Mouse (Mus musculus) erythroblast, adult 5-6 weeks (primary cell): ENCODE data around the gene Tbc1d22a. TPM values are rescaled to one million over a fixed set of nuclear protein-coding genes. Genes with fewer than 3 reads are reported as not detected.
"Not testable (repeated sequence)": the region's sequence is repeated elsewhere in the genome, so short reads cannot be mapped to it uniquely, and the experiment has no call there.

Source experiments
- ATAC-seq: replicated peaks from 2 replicates; pipeline ENCODE4 v1.8.0; 2016; ENCODE audit warnings: moderate number of reproducible peaks, mild to moderate bottlenecking, moderate TSS enrichment, inconsistent platforms; ENCODE audit not compliant: poor library complexity, low FRiP score, severe bottlenecking
- total RNA-seq, 2 experiments: library from RNA; stranded (forward) in 1 of 2; stranded (reverse) in 1 of 2; fragments of 150-400 nt in 1 of 2; fragments of 200-764, 138-1000 nt in 1 of 2; gene quantifications; 2 replicates each; pipeline versions ENCODE4 v1.2.3 to v1.2.4; 2015 to 2017; ENCODE audit warnings: low replicate concordance in 2 of 2

Gene Tbc1d22a
- total RNA-seq (2015; ENCODE audit: low replicate concordance) (2.5 and 3.5 TPM in 2 replicates), total RNA-seq (2017; ENCODE audit: low replicate concordance) (7.4 and 7.8 TPM in 2 replicates)

DNA sequence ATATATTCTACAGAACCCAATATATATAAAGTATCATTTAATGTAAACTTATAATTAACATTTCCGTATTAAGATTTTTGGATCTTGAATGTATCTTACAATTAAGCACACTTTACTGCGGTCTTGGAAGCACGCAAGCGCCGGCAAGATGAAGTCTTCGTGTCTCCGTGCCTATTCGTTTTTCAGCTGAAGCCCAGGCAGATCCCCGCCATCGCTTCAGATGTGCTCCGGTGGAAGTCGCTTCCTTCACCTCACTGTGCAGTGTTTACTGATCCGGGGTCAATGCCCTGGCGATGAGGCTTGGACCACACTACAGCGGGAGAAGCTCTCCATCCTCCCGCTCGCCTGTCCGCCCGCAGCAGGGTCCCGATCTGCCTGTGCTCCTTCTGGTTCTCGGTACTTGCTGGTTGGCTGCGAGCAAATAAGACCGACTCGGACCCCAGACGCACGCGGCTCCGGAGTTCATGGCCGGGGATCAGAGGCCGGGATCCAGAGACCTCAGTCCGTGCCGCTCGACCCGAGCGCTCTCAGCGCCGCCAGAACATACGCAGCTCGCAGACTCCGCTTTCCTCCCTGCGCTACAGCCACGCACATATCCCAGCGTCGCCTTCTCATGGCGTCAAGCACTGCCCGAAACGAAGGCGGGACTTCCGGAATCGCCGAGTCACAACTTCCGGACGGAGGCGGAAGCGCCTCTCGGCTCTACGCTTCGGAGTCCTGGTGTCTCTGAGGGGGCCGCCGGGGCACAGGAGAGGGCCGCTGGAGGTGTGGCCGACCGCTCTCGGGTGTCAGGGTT lies at the start of gene Tbc1d22a:
TSS of gene Tbc1d22a (plus strand) at position 707 of the 796 bp plus-strand sequence.
- peak; percentile 94 for ATAC-seq

DNA sequence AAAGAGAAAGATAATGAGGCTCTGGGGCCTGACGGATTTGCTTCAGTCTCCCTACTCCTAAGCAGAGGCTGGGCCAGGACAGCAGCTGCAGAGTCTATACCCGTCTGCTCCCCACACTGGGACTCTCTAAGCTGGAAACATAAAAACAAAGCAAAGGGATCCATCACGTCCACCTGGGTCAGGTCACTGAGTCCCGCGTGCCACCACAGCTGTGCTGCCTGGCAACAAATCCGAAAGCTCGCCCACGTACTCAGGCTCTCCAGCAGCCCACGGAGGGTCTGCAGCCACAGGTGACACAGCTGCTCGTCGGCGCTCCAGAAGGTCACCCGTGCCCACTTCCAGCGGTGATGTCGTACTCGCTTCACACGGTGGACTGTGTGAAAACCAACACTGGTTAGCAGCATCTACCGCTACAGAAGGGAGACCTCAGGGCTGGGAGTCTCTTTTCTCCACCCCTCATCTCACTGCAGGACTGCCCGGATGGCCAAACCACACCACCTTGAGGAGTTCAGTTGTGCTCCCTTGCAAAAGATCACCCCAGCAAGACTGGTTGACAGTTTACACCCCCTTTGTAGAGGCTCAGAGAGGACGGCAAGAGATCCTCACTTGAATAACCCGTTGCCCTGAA lies 49.4 kb upstream of the Tbc1d22a start:
- no peak for ATAC-seq

DNA sequence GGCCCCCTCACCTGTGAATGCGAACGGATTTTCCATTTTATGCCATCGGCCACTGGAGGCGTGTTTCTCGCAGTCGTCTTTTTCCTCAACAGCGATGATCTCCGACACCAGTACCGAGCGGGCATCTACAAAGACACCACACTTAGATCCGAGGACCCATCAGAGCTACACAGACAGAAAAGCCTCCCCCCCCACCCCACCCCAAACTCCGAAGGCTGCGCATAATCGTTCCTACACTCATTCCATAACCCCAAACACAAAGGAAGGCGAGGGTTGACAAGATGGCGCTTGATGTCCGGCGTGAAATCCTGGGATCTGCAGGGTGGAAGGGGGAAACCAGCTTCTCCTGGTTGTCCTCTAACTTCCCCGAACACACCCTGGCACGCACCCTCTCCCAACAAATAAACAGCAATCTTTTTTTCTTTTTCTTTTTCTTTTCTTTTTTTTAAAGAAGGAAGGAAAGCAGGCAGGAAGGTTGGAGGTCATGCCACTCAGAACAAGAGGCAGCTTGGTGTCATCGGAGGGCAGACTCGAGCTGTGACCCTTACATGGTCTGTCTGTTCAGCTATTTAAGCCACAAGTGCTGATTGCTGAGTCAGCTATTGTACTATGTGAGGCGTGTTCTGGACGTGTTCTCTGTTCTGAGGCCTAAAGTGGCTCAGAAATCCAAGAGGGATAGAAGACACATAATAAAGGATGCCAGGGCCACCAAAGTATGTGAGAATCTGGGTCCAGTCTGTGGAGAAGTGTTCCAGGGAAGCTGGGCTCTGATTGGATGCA lies 48.3 kb upstream of the Tbc1d22a start:
- ATAC-seq, result no peak

DNA sequence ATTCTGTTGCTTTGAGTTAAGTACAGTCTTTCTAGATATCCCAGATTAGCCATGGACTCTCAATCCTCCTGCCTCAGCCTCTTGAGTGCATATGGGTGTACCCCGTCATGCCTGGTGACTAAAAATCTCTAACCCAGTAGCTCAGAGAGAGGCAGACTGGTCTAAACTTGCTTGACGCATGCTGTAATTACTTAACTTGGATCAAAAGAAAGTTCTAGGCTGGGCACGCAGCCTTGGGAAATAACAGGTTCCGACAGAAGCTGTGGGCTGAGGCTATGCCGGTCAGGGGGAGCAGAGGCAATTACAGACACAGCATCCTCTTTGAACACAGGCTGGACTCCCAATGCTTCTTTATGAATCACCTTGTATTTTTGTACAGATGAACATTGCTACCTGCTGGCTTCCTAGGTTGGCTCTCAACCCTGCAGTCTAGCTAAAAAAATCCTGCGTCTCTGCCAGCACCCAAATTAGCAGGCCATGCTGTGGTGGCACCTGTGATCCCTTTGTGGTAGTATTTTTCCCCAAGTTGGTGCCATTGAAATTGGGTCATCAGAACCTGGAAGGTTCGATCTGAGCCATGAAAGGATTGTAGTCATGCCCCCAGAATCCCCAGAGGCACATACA lies 47.1 kb upstream of the Tbc1d22a start:
- no peak for ATAC-seq

DNA sequence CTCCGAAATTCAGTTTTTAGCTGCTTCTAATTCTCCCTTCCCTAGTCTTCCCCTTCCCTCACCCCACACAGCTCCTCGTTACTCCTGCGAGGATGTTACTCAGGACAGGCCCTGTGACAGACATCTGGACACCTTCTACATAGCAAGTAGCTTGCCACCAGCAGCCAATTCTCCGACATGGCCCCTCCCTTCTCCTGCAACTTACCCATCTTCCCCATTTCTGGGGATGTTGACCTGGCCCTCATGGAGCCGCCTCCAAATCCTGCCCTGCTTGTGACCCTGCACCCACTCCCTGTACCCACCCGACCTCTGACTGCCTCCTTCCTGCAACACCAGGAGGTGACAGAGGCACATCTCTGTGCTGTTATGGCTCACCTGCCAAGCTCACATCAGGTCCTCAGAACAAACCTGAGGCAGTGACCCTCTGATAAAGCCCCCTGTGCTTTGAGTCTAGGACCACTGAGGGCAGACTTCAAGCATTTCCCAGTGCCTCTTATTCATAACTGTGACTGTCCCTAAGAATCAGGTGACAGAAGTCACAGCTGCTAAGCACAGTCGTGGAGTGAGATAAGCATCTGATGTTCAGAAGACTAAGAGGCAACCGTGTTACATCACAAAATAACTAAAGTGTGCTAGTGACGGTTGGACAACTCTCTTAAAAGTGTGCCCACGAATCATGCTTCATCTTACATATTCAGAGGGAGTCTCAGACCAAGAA lies 46.3 kb upstream of the Tbc1d22a start:
- ATAC-seq, result no peak

DNA sequence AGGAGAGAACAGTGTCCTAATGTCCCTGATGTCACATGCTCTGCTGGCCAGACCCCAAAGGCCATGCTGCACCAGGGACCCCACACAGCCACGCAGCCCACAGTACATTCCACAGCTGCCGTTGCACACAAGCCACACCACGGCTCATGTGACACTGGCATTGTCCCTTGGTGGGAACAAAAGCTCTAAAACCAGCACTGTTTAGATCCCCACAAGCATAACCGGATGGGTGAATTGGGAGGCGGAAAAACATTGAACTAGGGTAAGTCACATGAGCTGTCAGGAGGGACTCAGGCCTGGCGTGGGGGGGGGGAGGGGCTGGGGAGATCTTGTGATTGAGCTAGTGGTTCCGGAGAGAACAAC lies 45.8 kb upstream of the Tbc1d22a start:
- ATAC-seq, result no peak

DNA sequence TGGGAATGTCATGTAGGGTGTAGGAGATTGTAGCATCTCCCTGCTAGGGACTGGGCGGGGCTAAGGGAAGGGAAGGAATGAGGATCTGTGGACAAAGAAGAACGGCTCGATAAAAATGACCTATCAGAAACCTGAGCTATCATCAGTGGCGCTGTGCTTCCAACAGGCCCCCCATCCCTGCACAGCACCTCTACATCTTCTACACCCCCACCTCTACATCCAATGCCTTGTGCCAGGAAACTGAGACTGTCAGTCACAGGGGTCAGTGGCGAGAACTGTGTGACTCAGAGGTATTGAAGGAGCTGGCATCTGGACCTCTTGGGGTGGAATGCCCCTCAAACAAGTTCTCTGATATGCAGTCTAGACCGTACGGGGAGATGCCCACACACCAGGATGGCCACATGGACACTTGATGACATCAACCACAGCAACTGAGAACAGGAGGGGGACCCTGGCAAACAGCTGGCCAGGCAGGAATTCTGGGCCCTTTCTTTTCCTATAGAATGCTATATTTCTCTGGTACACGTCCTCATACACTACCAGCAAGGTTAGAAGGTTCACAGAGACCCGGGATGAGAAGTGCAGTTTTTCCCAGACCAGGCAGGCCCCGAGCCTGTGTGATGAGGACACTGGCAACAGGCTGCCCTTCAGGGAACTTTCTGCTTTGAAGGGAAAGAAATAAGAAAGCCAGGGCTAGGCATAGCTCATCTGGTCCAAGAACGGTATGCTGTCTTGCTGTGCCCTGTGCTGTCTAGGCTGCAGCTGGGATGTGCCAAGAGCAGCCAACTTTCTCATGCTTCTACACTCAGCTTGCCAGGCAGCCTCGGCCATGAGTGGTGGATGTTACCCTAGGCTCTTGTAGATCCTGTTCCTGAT lies 45.1 kb upstream of the Tbc1d22a start:
- no peak for ATAC-seq

DNA sequence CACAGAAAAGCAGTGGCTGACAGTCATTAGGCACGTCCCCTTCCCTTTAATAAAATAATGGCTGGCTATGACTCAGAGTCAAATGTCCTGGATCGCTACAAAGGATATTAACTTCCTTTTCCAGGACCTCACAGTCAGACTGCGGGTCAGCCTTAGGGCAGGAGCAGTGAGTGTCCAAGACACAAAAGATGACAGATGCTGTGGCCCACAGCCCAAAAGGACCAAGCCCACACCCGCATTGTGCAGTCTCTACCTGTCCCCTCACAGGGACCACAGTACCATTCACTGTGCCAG lies 44.5 kb upstream of the Tbc1d22a start:
- no peak for ATAC-seq

DNA sequence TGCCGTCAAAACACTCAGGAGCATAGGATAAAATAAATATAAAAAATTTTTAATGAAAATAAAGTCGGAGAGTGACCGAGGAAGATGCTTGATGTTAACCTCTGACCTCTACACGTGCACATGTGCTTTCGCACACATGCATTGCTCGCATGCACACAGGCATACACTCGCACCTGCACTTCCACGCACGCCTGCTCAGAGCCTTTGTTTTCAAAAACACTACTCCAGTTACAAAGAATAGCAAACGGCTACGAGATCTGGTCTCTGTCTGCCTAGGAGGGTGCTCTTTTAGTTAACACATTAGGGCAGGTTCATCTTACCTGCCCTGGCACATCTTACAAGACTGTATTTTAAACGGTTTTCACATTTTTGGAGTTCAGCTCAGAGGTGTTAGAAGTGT lies 42.9 kb upstream of the Tbc1d22a start:
- ATAC-seq, result no peak

DNA sequence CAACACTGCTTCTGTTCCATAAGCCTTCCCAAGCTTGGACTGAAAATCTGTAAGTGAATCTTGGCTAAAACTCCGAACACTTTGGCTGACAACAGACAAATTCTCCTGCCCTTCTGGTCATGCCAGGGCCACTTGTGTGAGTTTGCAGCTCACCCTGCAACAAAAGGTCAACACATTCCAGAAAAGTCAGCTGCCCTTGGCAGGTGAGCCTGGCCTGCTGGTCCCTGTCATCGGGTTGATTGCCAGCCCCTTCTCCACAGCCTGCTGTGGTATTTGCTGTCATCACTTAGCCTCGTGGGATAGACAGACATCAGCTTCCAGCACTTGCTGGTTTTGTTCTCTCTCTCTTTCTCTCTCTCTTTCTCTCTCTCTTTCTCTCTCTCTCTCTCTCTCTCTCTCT lies 42.1 kb upstream of the Tbc1d22a start:
- ATAC-seq, result no peak

DNA sequence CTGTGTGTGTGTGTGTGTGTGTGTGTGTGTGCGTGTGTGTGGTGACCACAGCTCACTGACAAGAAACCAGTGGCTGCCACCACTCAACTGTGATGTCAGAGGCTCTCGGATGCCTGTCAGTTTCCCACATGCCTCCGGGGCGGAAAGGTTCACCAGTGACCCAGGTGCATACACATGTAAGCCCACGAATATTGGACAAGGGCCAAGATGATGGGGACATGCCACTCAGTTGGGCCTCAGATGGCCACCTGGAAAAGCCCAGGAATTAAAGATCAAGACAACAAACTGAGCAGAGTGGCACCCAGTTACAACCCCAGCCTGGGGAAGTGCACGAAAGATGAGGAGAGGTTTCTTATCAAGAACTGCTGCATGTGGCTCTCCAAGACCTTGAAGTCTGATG lies 41.7 kb upstream of the Tbc1d22a start:
- no peak for ATAC-seq

DNA sequence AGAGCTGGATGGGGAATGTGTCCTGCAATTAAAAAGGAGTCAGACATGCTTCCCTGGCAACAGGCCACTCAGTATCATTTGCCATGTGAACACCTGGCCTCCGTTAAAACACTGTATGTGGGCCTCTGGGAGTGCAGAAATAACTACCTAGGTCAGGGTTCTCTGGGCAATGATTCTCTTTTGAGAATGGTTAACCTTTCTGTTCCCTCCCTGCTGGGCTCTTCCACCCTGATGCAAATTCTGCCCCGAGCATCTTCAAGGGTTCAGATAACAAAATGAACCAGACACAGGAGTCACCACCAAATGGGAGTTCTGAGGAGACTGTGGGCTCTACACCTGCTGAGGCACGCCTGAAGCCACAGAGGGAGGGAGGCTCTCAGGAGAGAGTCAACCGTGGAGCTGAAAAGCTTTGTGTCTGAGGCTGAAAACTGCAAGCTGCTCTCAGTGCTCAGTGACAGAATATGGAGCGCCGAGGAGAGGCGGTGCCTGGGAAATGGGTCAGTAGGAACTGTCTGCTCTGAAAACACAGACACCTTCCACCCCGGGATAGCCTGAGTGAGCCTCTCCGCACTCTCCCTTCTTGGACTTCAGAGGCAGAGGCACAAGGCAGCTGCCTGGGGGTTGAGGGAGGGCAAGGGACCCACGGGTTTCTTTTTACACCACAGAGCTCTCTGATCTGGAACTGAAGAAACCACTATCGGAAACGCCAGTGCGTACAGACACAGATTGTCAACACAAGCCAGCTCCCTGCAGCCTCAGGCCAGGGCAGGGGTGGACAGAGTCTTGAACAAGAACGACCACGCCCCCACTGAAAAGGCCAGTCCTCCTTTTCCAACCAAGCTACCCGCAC lies 40.9 kb upstream of the Tbc1d22a start:
- ATAC-seq, result no peak

DNA sequence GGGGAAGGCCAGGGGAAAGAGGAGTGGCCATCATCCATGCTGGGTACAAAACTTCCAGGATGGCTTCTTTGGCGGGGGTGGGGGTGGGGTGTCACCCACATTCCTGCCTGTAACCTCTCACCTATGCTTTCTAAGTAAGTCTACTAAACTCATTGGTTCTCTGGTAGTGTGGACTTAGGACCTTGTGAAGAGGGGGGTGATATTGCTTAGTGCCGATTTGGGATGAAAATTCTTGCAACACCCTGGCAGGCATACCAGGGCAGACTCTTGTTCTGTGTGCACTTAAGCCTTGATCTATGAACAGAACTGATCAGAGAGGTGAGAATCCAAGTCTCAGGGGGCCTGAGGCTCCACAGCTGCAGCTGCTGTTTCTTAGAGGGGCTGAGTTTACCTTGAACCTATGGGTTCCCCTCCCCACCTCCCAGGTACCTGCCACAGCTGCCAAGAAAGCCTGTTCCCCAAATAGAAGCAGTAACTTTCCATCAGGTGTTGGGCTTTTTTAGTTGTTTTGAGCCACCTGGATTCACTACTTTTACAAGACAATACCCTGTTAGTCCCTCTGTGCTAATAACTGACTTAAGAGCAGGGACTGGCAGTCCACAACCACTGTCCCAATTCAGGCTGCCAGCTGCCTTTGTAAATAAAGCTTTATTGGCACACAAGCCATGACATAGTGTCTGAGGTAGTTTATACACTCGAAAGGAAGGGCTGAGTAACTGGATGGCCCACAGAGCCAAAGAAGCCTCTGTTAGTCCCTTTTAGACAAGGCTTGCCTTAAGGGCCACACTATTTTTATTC lies 38.8 kb upstream of the Tbc1d22a start:
- ATAC-seq, result no peak

DNA sequence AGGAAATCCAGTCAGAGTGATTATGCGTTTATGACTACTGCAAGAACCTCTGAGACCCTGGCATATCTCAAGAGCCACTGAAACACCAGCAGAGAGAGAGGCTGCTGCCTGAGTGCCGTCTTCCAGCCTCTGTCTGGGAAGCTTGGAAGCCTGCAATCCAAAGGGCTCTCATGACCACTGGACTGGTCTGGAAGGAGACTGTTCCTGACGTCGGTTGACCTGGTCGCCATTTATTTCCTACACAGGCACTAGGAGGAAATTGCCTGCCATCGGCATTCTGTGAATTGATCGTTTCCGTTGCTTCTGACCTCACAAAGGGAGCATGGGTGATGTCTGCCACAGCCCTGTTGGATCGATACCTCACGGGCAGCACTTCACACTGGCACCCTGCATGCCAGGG lies 38.1 kb upstream of the Tbc1d22a start:
- no peak for ATAC-seq

DNA sequence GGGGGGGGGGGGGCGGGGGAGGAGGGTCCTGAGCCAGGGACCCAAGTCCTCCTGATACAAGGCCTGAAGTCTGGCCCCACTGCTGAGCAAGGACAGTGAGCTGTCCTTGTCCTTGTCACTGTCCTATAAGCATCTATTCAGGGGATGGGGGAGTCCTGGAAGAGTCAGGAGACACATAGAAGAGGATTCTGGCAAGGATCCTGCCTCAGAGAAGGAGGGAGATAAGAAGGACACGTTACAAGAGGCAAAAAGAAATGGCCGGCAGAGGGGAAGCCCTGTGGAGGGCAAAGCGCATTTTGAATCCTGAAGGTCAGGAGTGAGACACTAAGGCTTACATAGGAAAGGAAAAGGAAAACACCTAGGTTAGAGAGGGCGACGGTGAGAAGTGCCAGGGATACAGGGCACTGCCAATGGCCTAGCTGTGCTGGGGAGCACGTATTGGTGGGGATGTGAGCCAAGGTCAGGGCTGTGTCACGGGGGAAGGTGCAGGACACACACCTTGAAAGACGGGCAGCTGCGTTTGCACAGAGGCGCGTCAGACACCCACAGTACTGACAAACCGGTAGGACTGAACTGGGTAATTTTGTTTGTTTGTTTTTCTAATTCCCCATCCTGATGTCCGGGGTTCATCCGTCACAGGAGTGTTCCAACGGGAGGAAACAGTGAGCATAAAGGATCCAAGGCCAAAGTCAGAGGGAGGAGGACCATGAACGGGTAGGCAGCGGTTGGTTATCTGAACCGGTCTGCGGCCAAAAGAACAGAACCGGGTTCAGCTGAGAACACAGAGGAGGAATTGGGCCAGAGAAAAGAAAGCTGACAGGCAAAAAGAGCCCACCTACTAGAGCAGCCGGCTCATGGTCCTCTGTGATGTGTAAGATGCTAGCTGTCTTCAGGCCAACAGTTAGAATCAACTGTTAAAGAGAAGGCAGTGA lies 37.2 kb upstream of the Tbc1d22a start:
- no peak for ATAC-seq

DNA sequence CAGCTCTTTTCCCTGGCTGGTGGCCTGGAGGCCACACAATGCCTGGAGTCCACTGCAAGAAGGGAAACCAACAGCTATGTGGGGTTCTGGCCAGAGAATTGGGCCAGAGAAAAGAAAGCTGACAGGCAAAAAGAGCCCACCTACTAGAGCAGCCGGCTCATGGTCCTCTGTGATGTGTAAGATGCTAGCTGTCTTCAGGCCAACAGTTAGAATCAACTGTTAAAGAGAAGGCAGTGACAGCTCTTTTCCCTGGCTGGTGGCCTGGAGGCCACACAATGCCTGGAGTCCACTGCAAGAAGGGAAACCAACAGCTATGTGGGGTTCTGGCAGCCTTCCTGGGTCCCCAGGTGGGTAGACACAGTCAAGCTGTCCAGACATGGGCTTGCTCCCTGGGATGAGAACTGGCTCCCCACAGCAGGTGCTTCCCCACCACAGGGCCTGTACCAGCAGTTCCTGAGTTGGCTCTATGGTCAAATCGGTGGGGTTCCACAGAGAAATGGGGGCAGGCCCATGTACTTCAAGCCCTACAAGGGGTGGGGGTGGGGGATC lies 36.5 kb upstream of the Tbc1d22a start:
- not testable (repeated sequence) for ATAC-seq
